Mouse (Mus musculus) MEL (cell line): ENCODE measurements around the gene Dclk3.

Source experiments
- CTCF ChIP-seq, 3 experiments: IDR thresholded peaks in 2 of 3; conservative IDR thresholded peaks in 1 of 3; 2 replicates each; pipeline ENCODE4 v1.5.1; 2011 to 2012; ENCODE audit warnings: low read length in 3 of 3, low read depth in 2 of 3, mild to moderate bottlenecking in 2 of 3, improper control_type of control experiment in 1 of 3, inconsistent platforms in 1 of 3, mixed read lengths in 1 of 3, moderate library complexity in 1 of 3; ENCODE audit not compliant: control insufficient read depth in 1 of 3, insufficient read depth in 1 of 3, poor library complexity in 1 of 3, severe bottlenecking in 1 of 3
- GATA1 ChIP-seq: IDR thresholded peaks from 2 replicates; pipeline ENCODE4 v1.6.1; 2011; ENCODE audit warnings: low read depth, low read length, improper control_type of control experiment
- HCFC1 ChIP-seq: IDR thresholded peaks from 2 replicates; pipeline ENCODE4 v1.6.1; 2012; ENCODE audit warnings: low read depth, mild to moderate bottlenecking, inconsistent platforms, low read length, improper control_type of control experiment, moderate library complexity
- MAX ChIP-seq: IDR thresholded peaks from 2 replicates; pipeline ENCODE4 v1.6.1; 2011; ENCODE audit warnings: low read length, improper control_type of control experiment
- MAZ ChIP-seq: IDR thresholded peaks from 2 replicates; pipeline ENCODE4 v1.6.1; 2012; ENCODE audit warnings: low read depth, mild to moderate bottlenecking, inconsistent platforms, low read length, improper control_type of control experiment
- MXI1 ChIP-seq: IDR thresholded peaks from 2 replicates; pipeline ENCODE4 v1.6.1; 2011; ENCODE audit warnings: mild to moderate bottlenecking, low read depth, low read length, improper control_type of control experiment
- NRF1 ChIP-seq: IDR thresholded peaks from 2 replicates; pipeline ENCODE4 v1.6.1; 2014; ENCODE audit warnings: low read depth, mild to moderate bottlenecking, inconsistent platforms, low read length, improper control_type of control experiment, moderate library complexity; ENCODE audit not compliant: poor library complexity, insufficient read depth, severe bottlenecking
- POLR2A ChIP-seq, 2 experiments: IDR thresholded peaks; 2 replicates each; pipeline ENCODE4 v1.6.1; 2011 to 2012; ENCODE audit warnings: low read length in 2 of 2, mild to moderate bottlenecking in 2 of 2, control low read depth in 1 of 2, improper control_type of control experiment in 1 of 2, low read depth in 1 of 2, moderate library complexity in 1 of 2; ENCODE audit not compliant: control insufficient read depth in 1 of 2, insufficient read depth in 1 of 2, poor library complexity in 1 of 2
- RAD21 ChIP-seq: IDR thresholded peaks from 2 replicates; pipeline ENCODE4 v1.6.1; 2011; ENCODE audit warnings: mild to moderate bottlenecking, low read depth, low read length, improper control_type of control experiment
- SMC3 ChIP-seq: IDR thresholded peaks from 2 replicates; pipeline ENCODE4 v1.6.1; 2011; ENCODE audit warnings: low read depth, low read length, improper control_type of control experiment
- TCF12 ChIP-seq: IDR thresholded peaks from 2 replicates; pipeline ENCODE4 v1.6.1; 2014; ENCODE audit warnings: low read depth, mild to moderate bottlenecking, inconsistent platforms, low read length, improper control_type of control experiment, moderate library complexity
- UBTF ChIP-seq: IDR thresholded peaks from 2 replicates; pipeline ENCODE4 v1.6.1; 2012; ENCODE audit warnings: low read depth, mild to moderate bottlenecking, inconsistent platforms, low read length, improper control_type of control experiment, moderate library complexity, borderline replicate concordance; ENCODE audit not compliant: insufficient read depth
- ZNF384 ChIP-seq: IDR thresholded peaks from 2 replicates; pipeline ENCODE4 v1.6.1; 2012; ENCODE audit warnings: low read depth, mild to moderate bottlenecking, inconsistent platforms, low read length, improper control_type of control experiment

- TF ChIP-seq GATA1: no peak
- no peak for TF ChIP-seq MAZ
- no peak for TF ChIP-seq MAX
- no peak for TF ChIP-seq POLR2A (IDR thresholded peaks at IDR 0.05; ENCODE audit: control insufficient read depth in 1 of 2, insufficient read depth in 1 of 2, low read depth in 1 of 2, low read length in 2 of 2, poor library complexity in 1 of 2)
- TF ChIP-seq CTCF (IDR thresholded peaks at IDR 0.05 in 2 of 3, conservative IDR thresholded peaks at IDR 0.05 in 1 of 3; ENCODE audit: control insufficient read depth in 1 of 3, insufficient read depth in 1 of 3, low read depth in 2 of 3, low read length in 3 of 3, poor library complexity in 1 of 3, severe bottlenecking in 1 of 3): no peak
- no peak for TF ChIP-seq TCF12
- TF ChIP-seq UBTF: no peak
- TF ChIP-seq NRF1: no peak
- TF ChIP-seq HCFC1: no peak
- no peak for TF ChIP-seq RAD21
- TF ChIP-seq SMC3: no peak
- TF ChIP-seq MXI1: no peak
- no peak for TF ChIP-seq ZNF384
These were observed 15.0 kb downstream of the Dclk3 start for GRCm38 (mm10) chr9:111453895-111454294.
